Mouse (Mus musculus) CH12.LX (cell line): ENCODE measurements around the gene Bak1.

Experiments used
- CHD2 ChIP-seq: IDR thresholded peaks from 2 replicates; pipeline ENCODE4 v1.6.1; 2011; ENCODE audit warnings: low read length, improper control_type of control experiment
- CTCF ChIP-seq, 2 experiments: IDR thresholded peaks in 1 of 2; conservative IDR thresholded peaks in 1 of 2; 2 replicates each; pipeline ENCODE4 v1.5.1; 2011 to 2012; ENCODE audit warnings: low read depth in 2 of 2, low read length in 2 of 2, improper control_type of control experiment in 1 of 2, inconsistent platforms in 1 of 2, mild to moderate bottlenecking in 1 of 2, moderate library complexity in 1 of 2
- EP300 ChIP-seq: IDR thresholded peaks from 2 replicates; pipeline ENCODE4 v1.6.1; 2011; ENCODE audit warnings: low read length, improper control_type of control experiment
- JUN ChIP-seq: IDR thresholded peaks from 2 replicates; pipeline ENCODE4 v1.6.1; 2011; ENCODE audit warnings: low read depth, mild to moderate bottlenecking, low read length, improper control_type of control experiment, moderate library complexity; ENCODE audit not compliant: insufficient read depth
- NELFE ChIP-seq: IDR thresholded peaks from 2 replicates; pipeline ENCODE4 v1.6.1; 2011; ENCODE audit warnings: low read depth, low read length, improper control_type of control experiment
- POLR2A ChIP-seq: IDR thresholded peaks from 2 replicates; pipeline ENCODE4 v1.6.1; 2011; ENCODE audit warnings: low read depth, mild to moderate bottlenecking, improper control_type of control experiment, low read length
- SIN3A ChIP-seq: IDR thresholded peaks from 2 replicates; pipeline ENCODE4 v1.6.1; 2012; ENCODE audit warnings: low read length, improper control_type of control experiment, inconsistent platforms
- TCF12 ChIP-seq: IDR thresholded peaks from 2 replicates; pipeline ENCODE4 v1.6.1; 2014; ENCODE audit warnings: low read depth, mild to moderate bottlenecking, inconsistent platforms, low read length, improper control_type of control experiment
- ZMIZ1 ChIP-seq: IDR thresholded peaks from 2 replicates; pipeline ENCODE4 v1.6.1; 2012; ENCODE audit warnings: low read depth, mild to moderate bottlenecking, inconsistent platforms, low read length, improper control_type of control experiment

DNA sequence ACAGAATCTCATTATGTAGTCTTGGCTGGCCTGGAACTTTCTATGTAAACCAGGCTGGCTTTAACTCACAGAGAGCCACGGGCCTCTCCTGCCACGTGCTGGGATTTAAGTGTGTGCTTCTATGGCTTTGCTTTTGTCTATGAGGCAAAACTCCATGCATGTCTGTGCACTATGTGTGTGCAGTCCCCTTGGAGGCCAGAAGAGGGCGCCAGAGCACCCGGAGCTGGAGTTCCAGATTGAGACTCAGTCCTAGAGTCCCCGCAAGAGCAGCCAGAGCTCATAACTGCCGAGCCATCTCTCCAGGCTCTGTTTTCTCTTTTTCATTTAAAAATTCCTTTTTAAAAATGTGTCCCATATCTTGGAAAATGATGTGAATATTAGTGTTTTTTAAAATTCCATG, 49.1 kb upstream of the Bak1 start:
- TF ChIP-seq ZMIZ1 (no peak), CTCF (conservative IDR thresholded peaks at IDR 0.05 in 1 of 2, IDR thresholded peaks at IDR 0.05 in 1 of 2; ENCODE audit: low read depth in 2 of 2, low read length in 2 of 2) (peak; percentile 44 to 48; a peak in 3 of 4 replicates), EP300 (no peak), NELFE (no peak), TCF12 (no peak), POLR2A (no peak), SIN3A (no peak), JUN (no peak), CHD2 (no peak)
